Mouse (Mus musculus) CD4-positive, CD25-positive, alpha-beta regulatory T cell (primary cell): ENCODE results near the gene Fam126a. TPM values are rescaled to one million over a fixed set of nuclear protein-coding genes. Genes with fewer than 3 reads are reported as not detected.

Source experiments
- polyA plus RNA-seq: library from polyadenylated mRNA; unstranded; fragments of 100-300 nt; shearing (Covaris generic); gene quantifications from one replicate; pipeline ENCODE4 v1.2.1, GENCODE M21; 2017

The Fam126a gene
- 15.9 TPM for polyA plus RNA-seq

GRCm38 (mm10) chr5:24030579-24030969 lies at the start of gene Fam126a:
Fam126a (minus strand) TSS chr5:24030690.

Other genes with a start within 250 kb of the Fam126a start
- 26.9 TPM for gene Pus7, start 247.0 kb downstream of the Fam126a start, polyA plus RNA-seq
- gene Rint1, start 243.0 kb downstream of the Fam126a start, polyA plus RNA-seq, result 26.8 TPM
- 69.2 TPM for gene Tomm7, start 186.5 kb downstream of the Fam126a start, polyA plus RNA-seq
- 14.1 TPM for gene Klhl7, start 69.9 kb upstream of the Fam126a start, polyA plus RNA-seq
- 14.5 TPM for gene Nupl2, start 134.3 kb upstream of the Fam126a start, polyA plus RNA-seq